Mouse (Mus musculus) 3T3-L1 (cell line): ENCODE measurements at regions not wholly inside any gene's neighbourhood (a gene's known extent, or its start where the extent isn't known, plus 50 kb on each side); places are given as distances from the start of the nearest gene placed in this dataset.

Source experiments
- DNase-seq: peaks from one replicate; pipeline ENCODE4 v3.0.0-alpha.2; 2015; ENCODE audit warnings: low read depth, low spot score

DNA sequence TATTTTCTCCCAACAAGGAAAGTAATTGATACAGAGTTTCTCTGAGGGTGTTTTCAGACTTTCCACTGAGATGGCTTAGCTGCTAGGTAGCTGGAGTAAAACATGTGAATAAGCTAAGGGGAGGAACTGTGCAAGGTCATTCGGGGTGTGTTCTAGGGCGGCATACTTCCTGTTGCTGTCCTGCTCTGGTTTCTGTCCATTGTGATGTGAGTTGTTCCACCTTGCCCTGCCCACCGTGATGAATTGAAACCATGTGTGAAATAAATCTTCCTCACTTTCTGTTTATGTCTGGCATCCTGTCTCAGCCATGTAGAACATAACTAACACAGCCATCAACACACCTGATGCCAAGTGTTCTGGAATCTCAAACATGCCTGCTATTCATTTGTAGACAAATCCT lies 472.6 kb upstream of the Nrp1 start:
- peak; percentile 61 for DNase-seq

DNA sequence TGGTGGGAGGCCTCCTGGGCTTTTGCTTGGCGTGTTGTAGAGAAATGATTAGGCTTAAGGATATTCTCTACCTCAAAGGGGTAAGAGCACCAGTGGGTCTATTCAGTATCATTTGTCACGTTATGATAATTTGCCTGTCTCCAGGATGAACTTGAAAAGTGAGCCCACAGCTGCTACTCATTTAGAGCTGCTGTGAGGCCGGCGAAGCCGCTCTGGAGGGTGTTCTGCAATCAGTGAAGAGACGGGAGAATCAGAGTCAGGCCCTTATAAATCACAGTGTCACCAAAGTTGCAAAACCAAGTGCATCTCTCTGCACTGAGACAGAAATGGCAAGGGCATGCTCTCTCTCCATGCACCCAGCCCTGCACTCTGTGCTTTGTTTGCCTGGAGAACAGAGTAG lies 467.7 kb upstream of the Nrp1 start:
- no peak for DNase-seq

DNA sequence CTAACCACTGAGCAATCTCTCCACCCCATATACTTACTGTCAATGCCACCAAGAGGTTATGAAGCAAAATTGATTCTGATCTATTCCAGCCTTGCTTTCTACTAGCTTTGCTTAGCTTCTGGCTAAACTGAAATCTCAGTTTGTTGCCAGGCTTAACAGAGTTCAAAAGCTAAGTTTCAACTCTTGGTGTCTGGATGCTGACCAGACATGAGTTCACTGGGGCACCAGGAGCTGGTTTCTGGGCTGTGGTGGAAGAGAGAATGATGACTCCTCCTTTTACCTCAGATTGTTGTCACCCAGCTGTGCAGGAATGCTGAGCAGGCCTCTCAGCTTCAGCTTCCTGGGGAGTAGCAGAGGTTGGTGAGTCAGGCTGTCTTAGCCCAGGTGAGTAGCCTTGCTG lies 464.1 kb upstream of the Nrp1 start:
- peak; percentile 30 for DNase-seq

DNA sequence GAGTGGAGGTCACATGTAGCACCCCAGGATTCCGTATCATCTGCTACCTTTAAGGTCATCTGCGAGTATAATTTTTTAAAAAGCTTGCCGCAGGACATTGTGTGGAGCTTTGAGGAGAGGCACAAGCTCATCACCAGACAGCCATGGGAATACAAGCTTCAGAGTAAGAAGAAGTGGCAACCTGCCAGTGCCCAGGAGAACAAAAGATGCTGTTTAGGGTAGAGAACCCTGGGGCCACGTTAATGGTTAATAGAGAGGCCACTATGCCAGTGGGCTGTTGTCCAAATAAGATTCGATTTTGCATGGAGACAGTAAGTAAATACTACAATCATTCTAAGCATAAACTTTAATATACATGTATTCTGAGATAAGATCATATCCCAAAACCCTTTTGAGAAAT lies 450.0 kb upstream of the Nrp1 start:
- no peak for DNase-seq

DNA sequence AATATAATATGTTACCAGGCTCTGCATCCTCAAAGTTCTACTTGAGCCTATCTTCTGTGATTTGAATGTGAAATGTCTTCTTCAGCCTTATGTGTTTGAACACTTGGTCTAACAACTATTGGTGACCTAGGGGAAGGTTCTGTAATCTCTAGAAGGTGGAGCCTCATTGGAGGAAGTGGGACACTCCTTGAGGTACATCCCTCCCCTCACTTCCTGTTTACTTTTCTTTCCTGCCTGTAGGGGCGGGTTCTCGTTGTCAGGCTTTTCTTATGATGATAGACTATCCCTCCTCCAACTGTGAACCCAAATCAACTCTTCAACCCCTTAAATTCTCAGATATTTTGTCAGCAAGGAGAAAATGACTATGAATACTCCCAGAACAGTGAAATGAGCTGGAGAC lies 448.8 kb upstream of the Nrp1 start:
- no peak for DNase-seq

DNA sequence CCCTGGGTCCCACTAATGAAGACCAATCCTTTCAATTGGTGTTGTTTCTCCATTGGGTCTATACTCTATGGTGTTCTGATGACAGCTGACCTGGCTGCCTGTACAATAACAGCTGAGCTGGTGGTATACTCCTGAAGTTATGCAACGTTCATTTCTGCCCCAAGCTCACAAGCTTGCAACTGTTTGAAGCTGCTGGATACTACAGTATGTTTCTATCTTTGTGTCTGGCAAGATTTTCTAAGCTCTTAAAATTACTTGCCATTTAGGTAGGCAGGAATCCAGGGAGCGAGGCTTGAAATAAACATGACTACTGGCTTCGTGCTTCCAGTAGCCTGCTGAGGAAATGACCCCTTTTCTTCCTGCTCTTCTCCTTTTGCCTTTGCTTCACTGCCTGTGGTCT lies 444.3 kb upstream of the Nrp1 start:
- no peak for DNase-seq

DNA sequence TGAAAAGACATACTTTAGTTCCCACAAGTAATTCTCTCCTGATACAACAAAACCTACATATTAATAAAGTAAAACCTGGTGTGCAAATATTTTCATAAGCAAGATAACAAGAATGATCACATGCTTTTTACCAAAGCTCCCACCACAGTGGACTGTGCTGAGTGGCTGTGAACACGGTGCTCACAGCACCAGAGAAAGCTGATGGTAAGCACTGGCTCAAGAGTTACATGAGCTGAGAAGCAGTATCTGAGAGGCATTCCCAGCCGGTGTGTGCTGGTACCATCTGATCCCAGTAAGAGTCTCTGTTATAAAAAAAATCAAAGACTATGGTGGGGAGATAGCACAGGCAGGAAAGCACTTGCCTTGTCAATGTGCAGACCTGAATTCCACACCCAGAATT lies 443.5 kb upstream of the Nrp1 start:
- DNase-seq: no peak

DNA sequence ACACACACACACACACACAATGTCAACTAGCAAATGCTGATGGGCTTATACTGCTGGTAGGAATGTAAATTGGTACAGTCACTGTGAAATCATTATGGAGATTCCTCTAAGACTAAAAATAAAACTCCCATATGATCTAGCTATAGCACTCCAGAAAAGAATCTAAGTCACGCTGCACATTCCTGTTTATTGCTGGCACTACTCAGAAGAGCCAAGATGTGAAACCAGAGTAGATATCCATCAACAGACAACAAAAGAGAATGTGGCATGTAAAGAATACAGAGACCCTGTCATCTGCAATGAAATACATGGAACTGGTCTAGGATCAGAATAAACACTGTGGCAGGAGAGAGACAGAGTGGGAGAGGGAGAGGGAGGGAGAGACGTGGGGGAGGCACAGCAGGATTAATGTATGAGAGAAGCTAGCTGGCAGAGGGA lies 442.8 kb upstream of the Nrp1 start:
- DNase-seq: no peak

DNA sequence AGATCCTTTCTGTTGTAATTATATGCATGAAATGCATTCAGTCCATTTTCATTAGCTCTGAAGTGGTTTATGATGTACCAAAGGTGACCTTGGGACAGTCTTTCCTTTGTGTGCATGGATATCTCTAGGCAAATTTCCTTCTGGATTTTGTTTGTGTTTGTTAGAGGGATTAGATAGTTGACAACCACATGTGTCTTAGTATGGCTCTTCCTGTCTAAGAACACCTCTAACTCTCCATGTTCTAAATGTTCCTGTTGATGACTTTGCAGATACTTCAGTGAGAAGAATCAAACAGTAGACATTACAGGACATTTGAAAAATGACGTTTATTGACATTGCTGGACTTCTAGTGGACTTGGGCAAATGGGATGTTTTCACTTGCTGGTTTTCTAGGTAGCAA lies 436.5 kb upstream of the Nrp1 start:
- DNase-seq: no peak

DNA sequence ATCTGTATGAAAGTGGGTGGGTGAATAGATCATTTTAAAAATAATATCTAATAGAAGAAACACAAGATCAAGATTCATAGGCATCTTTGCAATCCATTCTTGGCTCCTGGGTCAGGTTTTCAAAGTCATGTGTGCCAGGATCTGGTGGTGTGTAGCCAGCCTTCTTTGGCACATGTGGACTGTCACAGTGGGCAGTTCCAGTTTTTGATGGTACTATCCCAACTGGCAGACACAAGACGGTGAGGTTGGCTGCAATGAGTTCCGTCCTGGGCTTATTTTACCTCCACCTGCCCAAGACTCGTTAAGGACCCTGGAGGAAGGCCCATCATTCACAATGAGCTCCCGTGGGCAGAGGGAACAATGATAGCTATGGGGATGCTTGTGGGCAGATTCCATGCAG lies 435.1 kb upstream of the Nrp1 start:
- DNase-seq: no peak

DNA sequence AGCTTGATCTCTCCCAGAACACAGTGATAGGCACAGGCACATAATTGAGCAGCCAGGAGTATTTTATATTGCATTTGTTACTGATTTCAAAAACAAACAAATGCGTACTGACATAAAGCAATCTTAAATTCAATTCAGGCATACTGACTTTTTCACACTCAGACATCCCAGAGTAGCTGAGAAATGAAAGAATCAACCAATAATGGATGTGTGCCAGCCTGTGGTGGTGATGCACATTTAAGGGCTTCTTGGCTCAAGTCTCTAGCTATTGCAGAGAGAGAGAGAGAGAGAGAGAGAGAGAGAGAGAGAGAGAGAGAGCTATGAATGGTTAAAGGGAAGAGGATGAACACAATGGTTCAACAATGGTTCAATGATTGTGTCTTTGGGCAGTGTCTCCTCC lies 426.1 kb upstream of the Nrp1 start:
- DNase-seq: peak; percentile 9

DNA sequence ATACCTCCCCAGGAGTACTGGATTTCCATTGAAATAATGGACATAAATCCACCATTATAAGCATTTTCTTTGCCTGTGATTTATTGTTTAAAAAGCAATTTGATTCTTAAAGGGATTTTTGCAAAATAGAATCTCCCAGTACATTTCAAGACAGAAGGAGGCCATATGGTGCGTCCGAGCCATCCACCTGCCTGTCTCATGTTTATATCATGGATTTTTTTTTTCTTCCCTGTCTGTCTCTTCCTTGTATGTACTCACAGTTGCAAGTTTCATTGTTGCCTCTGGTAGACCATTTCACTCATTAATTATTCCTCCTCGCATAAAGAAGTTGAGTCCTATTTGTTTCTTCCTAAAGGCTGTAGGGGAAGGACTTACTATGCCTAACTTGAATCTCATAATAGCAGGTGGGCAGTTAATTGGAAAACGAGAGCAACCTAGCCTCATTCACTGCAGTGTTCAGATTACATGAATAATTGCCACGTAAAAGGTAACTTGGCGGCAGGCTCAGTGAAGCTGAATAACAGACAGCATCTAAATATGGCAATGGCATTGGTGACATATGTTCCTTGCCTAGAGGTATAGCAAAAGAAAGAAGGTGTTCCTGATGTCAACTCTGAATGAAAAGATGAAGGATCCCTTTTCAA lies 421.5 kb upstream of the Nrp1 start:
- DNase-seq: no peak

DNA sequence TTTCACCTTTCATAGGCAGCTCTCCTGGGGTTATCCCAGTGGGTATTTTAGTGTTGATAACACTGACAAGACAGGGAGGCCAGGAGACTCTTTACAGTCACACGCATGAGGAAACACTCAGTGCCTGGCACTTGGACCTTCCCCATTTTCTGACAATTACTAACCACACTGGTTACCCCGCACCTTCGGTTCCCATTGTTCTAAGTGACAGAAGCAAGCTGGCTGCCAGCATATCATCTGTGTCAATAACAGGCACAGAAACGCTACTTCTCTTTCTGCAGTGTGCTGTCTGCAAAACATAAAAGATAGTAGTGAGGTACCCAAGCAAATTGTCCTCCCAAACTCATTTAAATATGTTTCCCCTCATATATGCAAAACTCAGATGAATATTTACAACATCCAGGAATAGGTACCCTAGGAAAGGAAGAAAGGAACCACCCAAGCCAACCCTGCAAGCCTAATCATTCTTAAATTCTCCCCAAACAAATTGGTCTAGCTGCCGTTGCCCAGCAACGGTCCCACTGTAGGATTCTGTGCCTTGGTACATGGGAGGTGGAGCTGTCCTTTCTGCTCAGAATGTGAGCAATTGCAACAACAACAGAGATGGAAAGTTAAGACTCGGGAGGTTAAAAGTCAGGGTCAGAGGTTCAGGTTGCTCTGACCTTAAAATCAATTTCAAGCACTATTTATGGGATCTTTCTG lies 419.0 kb upstream of the Nrp1 start:
- no peak for DNase-seq

DNA sequence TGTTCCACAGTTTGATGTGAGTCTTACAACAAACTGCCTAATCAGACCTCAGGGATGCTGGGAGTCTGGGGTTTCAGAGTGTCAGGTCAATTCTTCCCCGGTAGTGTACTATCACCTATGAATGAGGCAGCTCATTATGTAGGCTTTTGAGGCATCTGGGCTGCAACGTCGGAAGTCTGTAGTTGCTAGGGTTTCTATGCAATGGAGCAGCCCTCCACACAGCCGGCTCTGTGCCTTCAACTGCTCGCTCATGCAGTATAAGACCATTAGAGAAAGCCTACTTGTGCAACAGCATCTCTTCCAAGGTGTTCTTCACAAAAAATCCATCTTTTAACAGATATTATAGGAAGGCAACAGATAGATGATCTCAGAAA lies 418.4 kb upstream of the Nrp1 start:
- DNase-seq: no peak

DNA sequence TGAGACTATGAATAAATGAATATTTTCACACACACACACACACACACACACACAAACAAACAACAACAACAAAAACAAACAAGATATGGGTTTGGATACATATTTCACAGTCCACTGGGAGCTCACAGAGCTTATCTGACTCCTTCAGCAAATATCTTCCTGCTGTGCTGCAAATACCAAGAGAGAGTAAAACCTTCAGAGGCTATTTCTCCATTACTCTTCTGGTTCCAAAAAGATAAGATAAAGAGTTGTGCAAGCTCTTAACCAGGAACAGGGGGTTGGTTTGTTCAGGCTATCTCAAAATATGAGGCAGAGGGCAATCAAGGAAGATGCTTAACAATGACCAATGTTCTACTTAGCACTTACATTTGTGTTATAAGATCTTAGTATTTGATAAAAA lies 416.1 kb upstream of the Nrp1 start:
- DNase-seq: no peak

DNA sequence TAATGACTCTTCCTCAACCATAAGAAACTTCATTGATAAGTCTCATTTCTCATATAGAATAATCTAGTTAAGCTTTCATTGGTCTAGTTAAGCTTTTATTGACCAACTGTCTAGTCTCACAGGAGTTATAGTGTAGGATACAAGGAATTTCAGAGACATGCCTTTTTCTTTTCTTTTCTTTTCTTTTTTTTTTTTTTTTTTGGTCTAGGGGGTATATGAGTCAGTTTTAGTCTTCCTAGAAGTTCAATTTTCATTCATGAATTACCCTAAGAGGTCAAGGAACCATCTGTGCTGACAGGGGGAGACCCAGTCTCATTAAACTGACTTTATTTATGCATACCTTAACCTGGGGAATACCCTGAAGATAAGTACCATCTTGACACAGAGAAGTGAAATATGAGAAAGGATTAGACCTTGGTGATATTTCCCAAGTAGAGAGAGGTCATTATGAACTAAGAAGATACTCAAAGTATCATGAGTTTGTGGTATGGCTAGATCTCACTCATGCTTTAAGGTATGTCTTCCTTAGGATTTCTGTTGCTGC lies 413.4 kb upstream of the Nrp1 start:
- DNase-seq: no peak

DNA sequence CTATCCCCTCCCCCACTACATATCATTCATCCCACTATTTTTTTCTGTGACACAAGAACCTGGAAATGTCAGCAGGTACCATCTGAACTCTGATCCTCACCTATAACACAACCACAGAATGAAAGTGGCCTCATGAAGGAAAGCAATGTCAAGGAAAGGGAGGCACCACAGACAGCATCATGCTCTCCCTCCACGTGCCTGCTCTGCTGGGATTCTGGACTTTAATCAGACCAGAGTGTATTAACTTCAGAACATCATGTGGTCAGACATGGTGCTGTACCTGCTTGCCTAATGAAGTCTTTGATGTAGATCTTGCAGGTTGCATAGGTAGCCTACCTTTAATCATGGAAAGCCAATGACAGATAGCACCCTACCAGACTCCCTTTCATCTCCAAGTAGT lies 400.8 kb upstream of the Nrp1 start:
- DNase-seq: no peak

DNA sequence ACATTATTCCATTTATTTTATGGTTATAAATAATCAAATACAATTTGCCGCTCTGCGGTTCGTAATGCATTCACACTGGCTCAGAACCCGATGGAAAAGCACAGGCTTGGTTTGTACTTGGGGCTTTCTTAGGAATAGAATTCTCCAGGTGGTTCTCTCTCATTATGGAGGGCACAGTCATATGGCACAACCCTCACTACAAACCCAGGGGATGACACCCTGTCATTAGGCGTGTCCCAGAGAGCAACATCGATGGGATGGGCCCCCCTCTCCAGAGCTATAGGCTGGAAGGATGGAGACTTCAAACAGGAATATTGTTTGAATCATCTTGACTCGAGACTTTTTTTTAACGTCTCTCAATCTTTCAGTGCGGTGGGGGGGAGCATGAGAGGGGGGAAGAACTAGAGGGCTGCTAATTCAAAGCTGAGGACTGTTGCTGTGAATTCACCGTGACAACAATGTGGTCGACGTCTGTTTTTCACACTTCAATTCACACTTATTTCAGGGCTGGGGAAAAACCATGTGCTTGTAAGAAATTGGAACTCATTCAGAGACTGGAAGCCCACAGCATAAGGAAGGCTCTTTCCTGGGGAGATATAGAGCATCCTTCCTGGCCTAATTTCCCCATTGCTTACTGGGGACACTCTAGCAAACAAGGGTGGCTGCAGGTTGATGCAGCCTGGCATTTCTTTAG lies 399.9 kb upstream of the Nrp1 start:
- DNase-seq: no peak

DNA sequence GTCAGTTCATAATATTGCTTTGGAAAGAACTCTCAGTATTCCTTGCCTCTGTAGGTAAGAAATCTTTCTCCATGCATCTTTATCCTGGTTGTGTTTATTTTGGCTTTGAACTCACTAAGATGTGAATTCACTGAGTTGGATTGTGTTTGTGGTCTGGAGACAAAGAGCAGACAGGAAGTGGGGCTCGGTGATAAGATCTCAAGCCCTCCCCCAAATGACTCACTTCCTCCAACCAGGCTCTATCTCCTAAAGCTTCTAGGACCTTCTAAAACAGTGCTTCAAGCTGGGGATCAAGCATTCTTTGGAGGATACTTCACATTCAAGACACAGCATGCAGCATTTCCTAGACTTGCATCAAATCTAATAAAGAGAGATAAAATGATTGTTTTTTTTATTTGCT lies 395.5 kb upstream of the Nrp1 start:
- peak; percentile 86 for DNase-seq

DNA sequence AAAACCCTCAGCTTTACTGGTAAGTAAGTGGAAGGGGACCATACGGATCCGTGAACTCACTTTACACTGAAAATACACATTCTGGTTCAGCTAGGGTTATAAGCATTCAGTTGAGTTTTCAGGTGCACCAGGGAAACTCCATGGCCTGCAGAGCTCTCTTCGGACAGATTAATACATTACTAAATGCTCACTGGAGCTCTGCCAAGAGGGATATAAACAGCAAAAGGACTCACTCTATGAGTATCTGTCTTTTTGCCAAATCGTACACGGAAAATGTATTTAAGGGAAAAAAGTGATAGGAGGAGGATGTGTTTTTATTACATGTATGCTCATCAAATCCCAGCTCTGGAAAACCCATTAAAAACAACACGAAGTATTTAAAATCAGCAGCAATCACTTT lies 394.8 kb upstream of the Nrp1 start:
- peak; percentile 25 for DNase-seq

DNA sequence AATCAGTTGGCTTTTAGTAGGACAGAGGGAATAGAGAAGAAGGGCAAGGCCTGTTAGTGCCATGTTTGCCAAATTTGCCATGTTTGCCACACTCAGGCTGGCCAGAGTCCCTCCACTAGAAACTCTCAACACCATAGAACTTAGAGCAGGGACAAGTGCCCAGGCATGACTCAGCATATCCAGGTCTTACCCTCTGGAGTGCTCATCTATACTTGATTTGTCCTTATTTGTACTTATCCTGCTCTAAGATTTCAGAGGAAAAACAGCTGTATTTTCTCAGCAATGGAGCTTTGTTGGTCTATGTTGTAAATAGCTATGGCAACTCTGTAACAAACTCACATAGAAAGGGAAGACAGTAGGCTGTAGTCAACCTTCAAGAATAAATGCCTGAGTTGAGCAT lies 393.6 kb upstream of the Nrp1 start:
- peak; percentile 59 for DNase-seq

DNA sequence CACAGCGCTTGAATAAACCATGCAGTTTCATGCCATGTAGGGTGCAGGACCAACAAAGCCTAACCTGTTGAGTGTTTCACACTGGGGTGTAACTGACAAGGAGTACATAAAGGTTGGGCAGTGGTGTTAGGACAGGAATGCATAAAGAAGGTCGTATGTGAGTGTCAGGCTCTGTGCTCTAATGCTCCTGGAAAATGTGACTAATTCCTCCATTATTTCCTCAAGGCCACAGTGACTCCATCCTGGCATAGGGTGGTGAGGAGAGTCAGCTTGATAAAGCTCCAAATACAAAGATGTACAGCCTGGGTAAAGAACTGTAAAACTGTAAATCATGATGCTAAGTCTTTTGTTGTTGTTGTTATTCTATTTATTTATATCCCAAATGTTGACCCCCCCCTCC lies 393.1 kb upstream of the Nrp1 start:
- DNase-seq: peak; percentile 40

DNA sequence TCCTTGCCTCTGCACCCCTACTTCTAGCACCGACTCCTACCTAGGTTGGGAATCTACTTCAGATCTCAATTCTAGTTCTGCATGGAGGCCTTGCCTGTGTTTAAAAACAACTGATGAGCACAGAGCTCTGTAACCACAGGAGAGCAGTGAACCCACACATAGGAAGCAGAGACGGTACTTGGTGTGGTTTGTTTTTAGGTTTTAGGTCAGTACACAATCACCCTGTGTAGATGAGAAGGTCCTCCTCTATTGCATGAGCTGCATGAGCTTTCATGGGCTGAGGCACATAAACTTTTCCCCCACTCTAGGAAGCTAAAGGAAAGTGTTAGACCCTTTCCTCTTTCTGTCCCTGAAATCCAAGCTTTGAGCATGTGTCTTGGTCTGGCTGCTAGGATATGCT lies 390.4 kb upstream of the Nrp1 start:
- DNase-seq: no peak
